Mouse (Mus musculus): ENCODE measurements around the gene Cacna1c. TPM values are rescaled to one million over a fixed set of nuclear protein-coding genes. Genes with fewer than 3 reads are reported as not detected.
"Not testable (repeated sequence)": the region's sequence is repeated elsewhere in the genome, so short reads cannot be mapped to it uniquely, and the experiment has no call there.

The Cacna1c gene
- polyA plus RNA-seq, 1 experiment, result 16.7 TPM

DNA sequence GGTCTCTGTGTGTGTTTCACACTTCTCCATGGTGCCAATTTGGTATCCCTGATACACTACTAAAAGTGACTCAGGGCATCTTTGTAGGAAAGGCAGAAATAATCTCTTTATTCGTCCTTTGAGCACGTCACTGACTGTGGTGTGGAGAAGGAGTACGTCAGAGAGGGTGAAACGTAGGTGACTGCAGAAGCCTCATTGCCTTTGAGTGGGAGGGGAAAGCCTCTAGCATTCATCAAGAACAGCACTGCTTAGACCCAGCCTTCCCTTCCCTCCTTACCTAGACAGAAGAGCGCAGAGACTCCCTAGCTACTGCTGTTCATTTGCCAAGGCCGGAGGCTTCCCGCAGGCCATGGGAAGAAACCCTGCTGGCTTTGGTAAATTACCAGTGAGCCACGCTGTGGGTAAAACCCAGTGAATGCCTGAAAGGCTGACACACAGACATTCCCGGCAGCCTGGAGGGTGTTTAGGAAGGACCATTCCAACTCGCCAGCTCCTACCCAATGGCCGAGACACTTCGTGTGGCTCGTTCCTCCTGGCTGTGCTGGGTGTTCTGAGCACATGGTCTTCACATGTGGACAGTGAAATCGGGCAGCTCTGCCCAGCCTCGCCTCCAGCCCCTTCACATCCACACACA, 23.1 kb upstream of the Cacna1c start:
- TF ChIP-seq POLR2A (IDR thresholded peaks at IDR 0.05; ENCODE audit: borderline replicate concordance, insufficient read depth, low read length) (no peak), CTCF (IDR thresholded peaks at IDR 0.05; ENCODE audit: borderline replicate concordance, insufficient read depth, low read depth, low read length) (no peak)
- no peak overlapping the region for H3K27ac ChIP-seq (ENCODE audit: insufficient read depth, low read length)
- peak; percentile 52 to 60 for DNase-seq
- H3K27me3 ChIP-seq (ENCODE audit: control insufficient read depth, insufficient read depth, low read length), result no peaks in the 10 kb centered on the region
- no peak overlapping the region for H3K4me3 ChIP-seq (replicated peaks; ENCODE audit: insufficient read depth, low read depth, low read length)
- 27% methylated on average over 15 of the region's 15 CpGs for WGBS
- peaks cover 9% of the 10 kb centered on the region for H3K4me1 ChIP-seq (ENCODE audit: control insufficient read depth, insufficient read depth, low read length)

GRCm38 (mm10) chr6:119218591-119218990, 22.4 kb upstream of the Cacna1c start:
- 97% methylated on average over 5 of the region's 5 CpGs for WGBS
- no peak for DNase-seq
- Histone ChIP-seq H3K4me3 (replicated peaks; ENCODE audit: insufficient read depth, low read depth, low read length) (no peak overlapping the region), H3K27me3 (ENCODE audit: control insufficient read depth, insufficient read depth, low read length) (no peaks in the 10 kb centered on the region), H3K4me1 (ENCODE audit: control insufficient read depth, insufficient read depth, low read length) (peaks cover 9% of the 10 kb centered on the region), H3K27ac (ENCODE audit: insufficient read depth, low read length) (no peak overlapping the region)
- no peak for TF ChIP-seq POLR2A (IDR thresholded peaks at IDR 0.05; ENCODE audit: borderline replicate concordance, insufficient read depth, low read length)
- no peak for TF ChIP-seq CTCF (IDR thresholded peaks at IDR 0.05; ENCODE audit: borderline replicate concordance, insufficient read depth, low read depth, low read length)

DNA sequence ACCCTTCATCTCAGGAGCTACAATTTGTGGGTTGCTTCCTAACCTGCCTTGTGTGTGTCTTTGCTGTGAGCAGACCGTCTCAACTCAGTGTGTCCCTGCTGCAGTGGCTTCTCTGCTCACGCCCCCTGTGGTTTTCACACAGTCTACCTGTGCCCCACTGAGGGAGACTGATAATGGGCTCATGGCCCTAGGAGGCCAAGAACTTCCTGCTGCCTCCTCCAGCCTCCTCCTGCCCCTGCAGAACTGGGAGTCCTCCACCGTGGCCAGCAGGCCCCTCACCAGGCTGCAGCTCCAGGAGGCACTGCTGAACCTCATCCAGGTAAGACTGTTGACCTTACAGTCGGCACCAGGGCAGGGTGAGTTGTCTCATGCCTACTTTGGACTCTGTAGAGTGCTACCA, 21.4 kb upstream of the Cacna1c start:
- H3K4me3 ChIP-seq (replicated peaks; ENCODE audit: insufficient read depth, low read depth, low read length), result no peak overlapping the region
- TF ChIP-seq POLR2A (IDR thresholded peaks at IDR 0.05; ENCODE audit: borderline replicate concordance, insufficient read depth, low read length) (no peak), CTCF (IDR thresholded peaks at IDR 0.05; ENCODE audit: borderline replicate concordance, insufficient read depth, low read depth, low read length) (no peak)
- WGBS, result 83% methylated on average over 4 of the region's 4 CpGs
- peaks cover 9% of the 10 kb centered on the region for H3K4me1 ChIP-seq (ENCODE audit: control insufficient read depth, insufficient read depth, low read length)
- H3K27me3 ChIP-seq (ENCODE audit: control insufficient read depth, insufficient read depth, low read length), result no peaks in the 10 kb centered on the region
- DNase-seq, result no peak
- no peak overlapping the region for H3K27ac ChIP-seq (ENCODE audit: insufficient read depth, low read length)

DNA sequence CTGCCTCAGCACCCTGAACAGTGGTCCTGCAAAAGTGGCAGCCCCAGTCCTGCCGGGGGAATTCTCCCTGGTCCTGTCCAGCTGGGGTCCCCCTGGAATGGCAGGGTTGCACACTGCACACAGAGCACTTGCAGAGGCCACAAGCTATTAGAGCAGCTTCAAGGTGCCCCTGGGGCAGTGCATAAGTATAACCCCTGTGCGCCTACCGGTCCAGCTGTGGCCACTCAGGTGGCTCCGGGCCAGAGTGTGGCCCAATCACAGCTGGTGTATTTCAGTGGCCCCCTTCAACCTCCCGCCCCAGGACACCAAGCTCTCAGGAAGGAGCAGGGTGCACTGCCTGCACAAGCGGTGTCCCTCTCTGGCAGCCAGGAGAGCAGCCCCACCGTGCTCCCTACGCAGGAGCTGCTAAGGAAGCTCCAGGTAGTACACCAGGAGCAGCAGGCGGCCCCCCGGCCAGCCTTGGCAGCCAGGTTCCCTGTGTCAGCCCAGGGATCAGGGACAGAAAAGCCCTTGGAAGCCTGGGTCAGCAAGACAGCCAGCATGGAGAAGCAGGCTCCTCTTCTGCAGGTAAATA, 18.9 kb upstream of the Cacna1c start:
- Histone ChIP-seq H3K4me3 (replicated peaks; ENCODE audit: insufficient read depth, low read depth, low read length) (no peak overlapping the region), H3K4me1 (ENCODE audit: control insufficient read depth, insufficient read depth, low read length) (peaks cover 9% of the 10 kb centered on the region), H3K27me3 (ENCODE audit: control insufficient read depth, insufficient read depth, low read length) (no peaks in the 10 kb centered on the region), H3K27ac (ENCODE audit: insufficient read depth, low read length) (no peak overlapping the region)
- DNase-seq, result no peak
- 90% methylated on average over 10 of the region's 10 CpGs for WGBS
- TF ChIP-seq POLR2A (IDR thresholded peaks at IDR 0.05; ENCODE audit: borderline replicate concordance, insufficient read depth, low read length) (no peak), CTCF (IDR thresholded peaks at IDR 0.05; ENCODE audit: borderline replicate concordance, insufficient read depth, low read depth, low read length) (no peak)

- WGBS, result 62% methylated on average over 6 of the region's 6 CpGs
- Histone ChIP-seq H3K27ac (ENCODE audit: insufficient read depth, low read length) (no peak overlapping the region), H3K27me3 (ENCODE audit: control insufficient read depth, insufficient read depth, low read length) (no peaks in the 10 kb centered on the region), H3K4me3 (replicated peaks; ENCODE audit: insufficient read depth, low read depth, low read length) (no peak overlapping the region), H3K4me1 (ENCODE audit: control insufficient read depth, insufficient read depth, low read length) (peaks cover 1% of the 10 kb centered on the region; the same call in 1 of the 2 replicates)
- TF ChIP-seq POLR2A (IDR thresholded peaks at IDR 0.05; ENCODE audit: borderline replicate concordance, insufficient read depth, low read length) (no peak), CTCF (IDR thresholded peaks at IDR 0.05; ENCODE audit: borderline replicate concordance, insufficient read depth, low read depth, low read length) (no peak)
- no peak for DNase-seq
Measured at GRCm38 (mm10) chr6:119214190-119214589, 18.0 kb upstream of the Cacna1c start.

DNA sequence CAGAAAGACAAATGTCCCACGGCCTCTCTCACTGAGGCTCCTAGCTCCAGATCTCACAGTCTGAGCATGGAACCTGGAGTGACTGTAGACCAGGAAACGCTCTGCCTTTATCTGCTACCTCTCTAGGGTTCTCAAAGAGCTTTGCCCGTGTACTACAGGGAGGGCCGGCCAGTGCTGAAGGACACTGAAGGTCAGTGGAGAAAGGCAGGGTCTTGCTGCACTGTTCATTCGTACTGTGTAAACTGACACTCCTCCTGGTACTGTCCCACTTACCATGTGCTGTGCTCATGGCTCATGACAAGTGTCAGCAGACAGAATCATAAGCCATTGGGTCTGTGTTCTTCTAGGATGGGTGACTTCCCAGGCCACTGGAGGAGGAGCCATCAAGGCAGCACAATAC, 17.2 kb upstream of the Cacna1c start:
- no peak for DNase-seq
- no peak overlapping the region for H3K27ac ChIP-seq (ENCODE audit: insufficient read depth, low read length)
- no peak overlapping the region for H3K4me3 ChIP-seq (replicated peaks; ENCODE audit: insufficient read depth, low read depth, low read length)
- no peaks in the 10 kb centered on the region for H3K4me1 ChIP-seq (ENCODE audit: control insufficient read depth, insufficient read depth, low read length)
- TF ChIP-seq CTCF (IDR thresholded peaks at IDR 0.05; ENCODE audit: borderline replicate concordance, insufficient read depth, low read depth, low read length) (no peak), POLR2A (IDR thresholded peaks at IDR 0.05; ENCODE audit: borderline replicate concordance, insufficient read depth, low read length) (no peak)
- 90% methylated on average over 5 of the region's 5 CpGs for WGBS
- no peaks in the 10 kb centered on the region for H3K27me3 ChIP-seq (ENCODE audit: control insufficient read depth, insufficient read depth, low read length)

GRCm38 (mm10) chr6:119206006-119206405, 9.8 kb upstream of the Cacna1c start:
- H3K4me1 ChIP-seq (ENCODE audit: control insufficient read depth, insufficient read depth, low read length); DNase-seq; H3K27ac ChIP-seq (ENCODE audit: insufficient read depth, low read length); H3K4me3 ChIP-seq (replicated peaks; ENCODE audit: insufficient read depth, low read depth, low read length); H3K27me3 ChIP-seq (ENCODE audit: control insufficient read depth, insufficient read depth, low read length): not testable (repeated sequence)
- 90% methylated on average over 7 of the region's 7 CpGs for WGBS

DNA sequence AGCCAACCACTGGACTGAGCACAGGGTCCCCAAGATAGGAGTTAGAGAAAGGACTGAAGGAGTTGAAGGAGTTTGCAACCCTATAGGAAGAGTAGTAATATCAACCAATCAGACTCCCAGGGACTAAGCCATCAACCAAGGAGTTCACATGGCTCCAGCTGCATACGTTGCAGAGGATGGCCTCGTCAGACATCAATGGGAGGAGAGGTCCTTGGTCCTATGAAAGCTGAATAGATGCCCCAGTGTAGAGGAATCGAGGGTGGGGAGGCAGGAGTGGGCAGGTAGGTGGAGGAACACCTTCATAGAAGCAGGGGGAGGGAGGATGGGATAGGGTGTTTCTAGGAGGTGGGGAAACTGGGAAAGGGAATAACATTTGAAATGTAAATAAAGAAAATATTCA, 8.7 kb upstream of the Cacna1c start:
- DNase-seq, result no peak
- 43% methylated on average over 3 of the region's 3 CpGs for WGBS
- no peaks in the 10 kb centered on the region for H3K4me1 ChIP-seq (ENCODE audit: control insufficient read depth, insufficient read depth, low read length)

More for the DNA sequence above, 8.7 kb upstream of the Cacna1c start:
- H3K27ac ChIP-seq (ENCODE audit: insufficient read depth, low read length), result no peak overlapping the region
- H3K27me3 ChIP-seq (ENCODE audit: control insufficient read depth, insufficient read depth, low read length), result no peaks in the 10 kb centered on the region
- no peak overlapping the region for H3K4me3 ChIP-seq (replicated peaks; ENCODE audit: insufficient read depth, low read depth, low read length)
- TF ChIP-seq POLR2A (IDR thresholded peaks at IDR 0.05; ENCODE audit: borderline replicate concordance, insufficient read depth, low read length), result no peak
- no peak for TF ChIP-seq CTCF (IDR thresholded peaks at IDR 0.05; ENCODE audit: borderline replicate concordance, insufficient read depth, low read depth, low read length)
